Mouse (Mus musculus) hematopoietic stem cell, adult 5-6 weeks (primary cell): ENCODE results near the gene Hes3. TPM values are rescaled to one million over a fixed set of nuclear protein-coding genes. Genes with fewer than 3 reads are reported as not detected.

Experiments
- ATAC-seq, 2 experiments: fragments of 125-278 bp in 1 of 2; replicated peaks in 1 of 2; 2 replicates each; pipeline ENCODE4 v1.8.0; 2016 to 2017; ENCODE audit warnings: inconsistent platforms in 2 of 2, mild to moderate bottlenecking in 2 of 2, moderate number of reproducible peaks in 2 of 2, low read depth in 1 of 2, moderate TSS enrichment in 1 of 2; ENCODE audit not compliant: low FRiP score in 2 of 2, poor library complexity in 2 of 2, severe bottlenecking in 2 of 2, insufficient read depth in 1 of 2, low TSS enrichment in 1 of 2
- total RNA-seq: library from RNA; stranded (forward); fragments of 172-1452, 232-1000 nt; gene quantifications from 2 replicates; pipeline ENCODE4 v1.2.3, GENCODE M21; 2017

Hes3 gene
- total RNA-seq, 1 experiment from 2014 or later, result not detected

DNA sequence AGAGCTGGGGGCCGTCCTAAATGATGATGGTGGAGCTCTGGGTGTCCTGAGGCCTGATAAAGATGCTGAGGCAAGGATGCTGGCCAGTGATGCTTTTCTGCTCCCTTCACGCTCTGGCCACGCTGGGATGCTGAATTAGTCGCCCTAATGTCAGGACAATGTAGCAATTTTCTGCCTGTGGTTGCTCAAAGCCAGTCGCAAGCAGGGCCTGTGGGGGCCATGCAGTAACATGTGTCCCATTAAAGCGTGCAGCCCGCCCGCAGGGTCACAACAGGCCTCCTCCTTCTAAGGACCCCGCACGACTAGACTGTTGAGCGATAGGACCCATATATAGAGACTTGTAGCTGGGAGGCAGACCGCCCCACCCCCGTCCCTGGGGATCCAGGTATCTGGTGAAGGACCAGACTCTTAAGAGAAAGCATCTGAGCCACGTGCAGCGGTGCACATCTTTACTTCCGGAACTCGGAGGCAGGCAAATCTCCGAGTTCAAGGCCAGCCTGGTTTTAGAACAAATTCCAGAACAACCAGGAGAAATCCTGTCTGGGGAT is 3.0 kb downstream of the Hes3 start:
- ATAC-seq, result no peak

GRCm38 (mm10) chr4:152287317-152288120 is 3.9 kb downstream of the Hes3 start:
- no peak for ATAC-seq

DNA sequence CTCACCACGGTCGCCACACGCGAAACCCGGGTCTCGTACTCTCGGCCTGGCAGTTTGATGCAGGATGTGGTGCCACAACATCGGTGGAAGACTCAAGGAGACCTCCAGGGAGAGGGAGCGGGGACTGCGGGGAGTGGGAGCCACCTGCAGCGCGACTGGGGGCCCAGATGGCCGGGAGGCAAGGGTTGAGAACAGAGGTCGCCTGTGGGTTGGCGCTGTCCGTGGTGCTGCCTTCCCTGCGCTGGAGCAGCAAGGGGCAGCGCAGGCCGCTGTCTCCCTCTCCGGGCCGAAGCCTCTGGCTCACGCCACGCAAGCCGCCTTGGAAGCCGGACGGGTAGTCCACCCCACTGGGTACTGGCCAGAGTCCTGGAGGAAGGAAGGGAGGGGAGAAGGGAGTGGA is 4.6 kb downstream of the Hes3 start:
- peak; percentile 53 to 57 for ATAC-seq

- no peak for ATAC-seq
Observed at GRCm38 (mm10) chr4:152286183-152286582, 5.3 kb downstream of the Hes3 start.

DNA sequence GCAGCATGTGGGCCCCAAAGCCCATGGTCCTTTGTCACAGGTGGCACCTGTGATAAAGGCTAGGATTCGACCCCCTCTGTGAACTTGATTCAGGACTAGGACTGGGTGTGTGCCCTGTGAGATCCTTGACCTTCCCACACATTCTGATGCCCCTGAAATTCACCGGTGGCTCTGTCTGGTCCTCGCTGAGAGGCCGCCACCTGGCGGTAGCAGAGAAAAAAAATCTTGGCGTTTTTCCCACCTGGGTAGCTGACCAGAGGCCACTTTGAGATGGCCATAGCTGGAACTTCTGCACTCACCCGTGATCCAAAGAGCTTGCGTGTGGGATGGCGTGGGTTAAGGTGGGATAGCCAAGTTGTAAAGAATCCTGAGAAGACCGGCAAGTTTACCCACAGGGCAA is 6.0 kb downstream of the Hes3 start:
- ATAC-seq, result no peak; a peak in 1 of 4 replicates

DNA sequence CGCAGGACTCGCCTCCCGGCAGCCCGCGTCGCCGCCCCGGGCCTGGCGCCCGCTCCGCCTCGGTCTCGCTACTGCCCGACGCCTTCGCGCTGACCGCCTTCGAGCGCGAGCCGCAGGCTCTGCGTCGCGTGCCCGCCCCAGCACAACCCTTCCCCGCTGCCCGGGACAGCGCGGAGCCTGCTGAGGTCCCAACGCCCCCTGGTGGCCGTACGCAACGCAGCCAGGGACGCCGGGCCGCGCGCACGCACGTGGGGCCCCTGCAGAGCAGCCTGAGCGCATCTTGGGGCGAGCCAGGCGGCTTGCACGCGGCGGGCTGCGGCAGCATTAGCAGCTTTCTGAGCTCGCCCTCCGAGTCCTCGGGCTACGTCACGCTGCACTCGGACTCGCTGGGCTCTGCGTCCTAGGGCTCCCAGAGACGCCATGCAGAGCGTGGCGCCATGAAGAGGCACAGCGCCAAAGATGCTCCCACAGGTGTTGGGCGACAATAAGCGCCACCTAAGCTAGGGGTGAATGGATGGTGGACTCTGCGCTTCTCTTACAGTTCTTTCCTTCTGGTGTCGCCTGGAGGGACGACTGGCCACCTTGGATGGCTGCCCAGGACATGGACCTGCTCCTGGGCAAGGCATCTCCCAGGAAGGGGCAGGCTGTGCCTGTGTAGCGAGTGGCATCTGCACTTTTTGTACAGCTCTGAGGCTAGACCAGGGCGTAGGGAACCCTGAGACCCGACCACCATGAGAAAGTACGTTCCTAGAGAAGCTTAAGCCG is 8.1 kb downstream of the Hes3 start:
- peak; percentile 63 to 78 for ATAC-seq

- ATAC-seq, result no peak
Observed at GRCm38 (mm10) chr4:152282721-152283120, 8.7 kb downstream of the Hes3 start.

GRCm38 (mm10) chr4:152281601-152282000 is 9.9 kb downstream of the Hes3 start:
- ATAC-seq, result no peak

DNA sequence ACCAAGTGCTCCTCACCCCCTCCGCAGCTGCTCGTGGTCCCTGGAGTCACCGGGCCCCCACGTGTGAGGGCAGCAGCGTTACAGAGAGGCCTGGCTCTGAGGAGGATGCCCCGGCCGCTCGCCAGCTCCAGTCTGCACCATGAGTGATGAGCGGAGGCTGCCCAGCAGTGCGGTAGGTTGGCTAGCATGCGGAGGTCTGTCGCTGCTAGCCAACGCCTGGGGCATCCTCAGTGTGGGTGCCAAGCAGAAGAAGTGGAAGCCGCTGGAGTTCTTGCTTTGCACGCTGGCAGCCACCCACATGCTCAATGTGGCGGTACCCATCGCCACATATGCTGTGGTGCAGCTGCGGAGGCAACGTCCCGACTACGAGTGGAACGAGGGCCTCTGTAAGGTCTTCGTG is 12.5 kb downstream of the Hes3 start:
- ATAC-seq, result no peak

GRCm38 (mm10) chr4:152277916-152278315 is 13.5 kb downstream of the Hes3 start:
- no peak for ATAC-seq

DNA sequence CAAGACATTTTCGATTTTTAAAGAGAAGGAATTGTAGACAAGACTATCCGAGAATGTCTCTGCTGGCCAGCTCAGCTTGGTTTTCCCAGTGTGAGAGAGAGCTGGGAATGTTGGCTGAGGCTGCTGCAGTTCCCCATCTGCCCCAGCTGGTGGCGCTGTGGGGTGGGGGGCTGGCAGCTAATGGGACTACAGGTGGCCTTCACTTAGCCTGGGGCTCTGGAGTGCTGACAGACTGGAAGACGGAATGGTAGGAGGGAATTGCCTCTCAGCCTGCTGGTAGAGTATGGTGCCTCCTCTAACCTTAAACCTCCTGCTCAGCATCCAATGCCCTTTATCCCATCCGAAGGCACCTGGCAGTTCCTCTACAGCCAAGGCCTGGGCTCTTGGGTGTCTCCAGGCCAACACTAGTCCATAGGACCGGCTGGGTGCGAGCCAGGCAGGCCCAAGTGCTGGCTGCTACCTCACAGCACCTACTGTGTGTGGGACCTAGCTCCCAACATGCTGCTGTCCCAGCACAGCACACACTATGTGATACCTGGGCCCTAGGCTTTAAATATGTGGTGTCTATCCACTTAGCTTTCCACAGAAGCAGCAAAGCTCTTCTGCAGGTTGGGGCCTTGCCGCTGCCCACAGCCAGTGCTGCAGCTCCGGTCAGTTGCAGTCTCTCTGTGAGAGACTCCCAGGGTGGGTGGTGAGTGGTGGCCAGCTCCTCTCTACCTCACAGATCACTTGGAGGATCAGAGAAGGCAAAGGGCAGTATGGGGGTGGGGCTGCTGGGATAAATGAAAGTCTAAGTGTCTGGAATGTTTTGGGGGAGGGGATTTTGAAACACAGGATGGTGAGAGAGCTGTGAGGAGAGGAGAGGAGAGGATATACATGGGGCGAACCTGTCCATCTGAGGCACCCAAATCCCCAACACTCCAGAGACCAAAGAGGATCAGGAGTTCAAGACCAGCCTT is 14.8 kb downstream of the Hes3 start:
- no peak for ATAC-seq

DNA sequence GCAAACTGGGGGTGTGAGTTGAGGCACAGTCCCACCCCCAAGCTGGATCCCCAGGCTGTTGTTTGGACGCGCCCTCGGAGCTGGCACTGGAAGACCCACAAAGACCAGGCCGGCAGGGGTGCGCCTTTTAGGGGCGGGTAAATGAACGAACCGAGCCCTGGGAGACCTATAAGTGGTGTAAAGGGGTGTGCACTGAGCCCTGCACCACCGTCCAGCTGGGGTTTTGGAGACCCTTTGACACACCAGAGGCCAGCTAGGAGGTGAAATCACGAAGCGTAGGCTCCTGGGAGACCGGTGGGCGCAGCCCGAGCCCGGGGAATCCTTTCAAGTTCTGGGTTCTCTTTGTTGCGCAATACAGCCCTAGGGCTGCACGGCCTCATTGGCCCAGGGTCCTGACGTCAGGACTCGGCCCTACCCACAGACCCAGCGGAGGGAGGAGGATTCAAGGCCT is 16.8 kb downstream of the Hes3 start:
- peak; percentile 48 to 60 for ATAC-seq

DNA sequence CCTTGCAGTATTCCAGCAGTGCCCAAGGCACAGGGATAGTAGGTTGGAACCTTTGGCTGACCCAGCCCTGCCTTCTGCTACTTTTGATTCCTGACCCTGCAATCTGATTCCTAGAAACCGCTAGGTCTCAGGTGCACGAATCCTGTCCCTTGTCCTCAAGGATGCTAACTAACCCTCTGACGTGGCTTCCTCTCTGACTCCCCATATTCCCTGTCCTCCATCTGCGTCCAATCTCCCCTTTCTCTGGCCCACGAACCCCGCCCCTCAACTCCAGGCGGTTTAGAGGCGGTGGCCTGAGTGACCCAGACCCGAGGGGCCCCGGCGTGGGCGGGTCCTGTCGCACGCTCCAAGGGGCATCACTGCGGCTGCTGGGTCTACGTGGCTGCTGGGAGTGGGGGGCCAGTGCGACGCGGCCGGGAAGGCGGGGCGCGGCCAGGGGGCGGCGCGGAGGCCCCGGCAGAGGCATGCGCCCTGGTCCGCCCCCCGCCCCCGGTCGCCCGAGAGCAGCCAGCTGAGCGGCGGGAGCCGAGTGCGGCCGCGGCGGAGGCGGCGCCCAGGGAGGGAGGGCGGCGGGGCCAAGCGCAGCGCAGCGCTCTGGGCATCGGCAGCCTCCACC is 17.7 kb downstream of the Hes3 start, which contains the start of gene Gpr153:
Gpr153 (plus strand) TSS at position 612 of the 616 bp plus-strand sequence.
- no peak for ATAC-seq

DNA sequence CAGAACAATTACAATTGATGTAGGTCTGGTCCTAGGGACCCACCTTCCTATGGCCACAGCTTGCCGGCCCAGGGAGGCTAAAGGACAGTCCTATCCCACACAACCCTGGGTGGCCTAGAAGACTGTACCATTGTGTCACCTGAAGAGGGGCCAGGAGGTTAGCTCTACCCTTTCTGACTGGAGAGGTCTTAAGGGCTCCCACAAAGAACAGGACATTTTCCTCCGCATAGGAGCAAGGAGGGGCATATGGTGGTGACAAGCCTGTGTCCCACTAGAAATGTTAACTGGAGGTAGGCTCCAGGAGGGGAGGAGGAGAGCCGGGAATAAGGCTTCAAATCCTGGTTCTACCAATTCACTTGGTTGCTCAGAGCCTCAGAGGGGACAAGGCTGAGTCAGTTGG is 18.3 kb downstream of the Hes3 start:
- ATAC-seq, result no peak

GRCm38 (mm10) chr4:152272449-152273049 is 18.9 kb downstream of the Hes3 start:
- no peak for ATAC-seq

- ATAC-seq, result no peak
Observed at GRCm38 (mm10) chr4:152272006-152272405, 19.5 kb downstream of the Hes3 start.
